ENCODE assay signal across 8 mouse cellular contexts in genomic region chr1:136343727-136344126, GRCm38 (mm10). TPM values are rescaled to one million over a fixed set of nuclear protein-coding genes. Genes with fewer than 3 reads are reported as not detected.
A peak's percentile ranks its signal among the peaks of the same experiment; 100 is the strongest.
DNase-seq lines count a peak whose midpoint lies in the region; ATAC-seq and TF ChIP-seq lines count a peak whose summit lies in the region.

No protein-coding gene starts in this region.

- no peak for TF ChIP-seq EP300 in heart, postnatal 0 days (IDR thresholded peaks at IDR 0.05; ENCODE audit: low read depth)

- WGBS in heart, postnatal 0 days = 25% methylated on average over 7 of the region's 7 CpGs
- WGBS in hindbrain, embryonic 15.5 days = 19% methylated on average over 7 of the region's 7 CpGs
- WGBS in midbrain, embryonic 16.5 days = 15% methylated on average over 7 of the region's 7 CpGs

- no peaks in the 10 kb centered on the region for H3K27me3 ChIP-seq in heart, postnatal 0 days (ENCODE audit: control insufficient read depth, insufficient read depth, low read length)
- no peaks in the 10 kb centered on the region for H3K27me3 ChIP-seq in hindbrain, embryonic 15.5 days
- H3K27me3 ChIP-seq in midbrain, embryonic 16.5 days (ENCODE audit: control insufficient read depth, insufficient read depth, low read depth, low read length) = no peaks in the 10 kb centered on the region

- ATAC-seq in heart, postnatal 0 days (ENCODE audit: insufficient read depth, low read depth) = no peak
- ATAC-seq in hindbrain, embryonic 15.5 days (ENCODE audit: low FRiP score, low read depth) = no peak
- ATAC-seq in midbrain, embryonic 16.5 days = no peak

- H3K9ac ChIP-seq in heart, postnatal 0 days (replicated peaks; ENCODE audit: low read depth, low read length) = peak overlapping the region; percentile 4; the same call in 1 of the 2 replicates
- peak overlapping the region; percentile 44 for H3K9ac ChIP-seq in hindbrain, embryonic 15.5 days
- peak overlapping the region; percentile 43 for H3K9ac ChIP-seq in midbrain, embryonic 16.5 days (ENCODE audit: low read depth, low read length)

- no peaks in the 10 kb centered on the region for H3K36me3 ChIP-seq in heart, postnatal 0 days (replicated peaks; ENCODE audit: control insufficient read depth, insufficient read depth, low read length)
- no peaks in the 10 kb centered on the region for H3K36me3 ChIP-seq in hindbrain, embryonic 15.5 days
- no peaks in the 10 kb centered on the region for H3K36me3 ChIP-seq in midbrain, embryonic 16.5 days (ENCODE audit: control insufficient read depth, insufficient read depth, low read length)

- peaks cover 11% of the 10 kb centered on the region for H3K4me1 ChIP-seq in heart, postnatal 0 days (ENCODE audit: control insufficient read depth, insufficient read depth)
- H3K4me1 ChIP-seq in brown adipose tissue, adult 24 weeks (ENCODE audit: control insufficient read depth, insufficient read depth, insufficient read length, low read length) = peaks cover 12% of the 10 kb centered on the region
- H3K4me1 ChIP-seq in hindbrain, embryonic 15.5 days (replicated peaks) = peaks cover 42% of the 10 kb centered on the region
- H3K4me1 ChIP-seq in midbrain, embryonic 16.5 days (ENCODE audit: control insufficient read depth, insufficient read depth, low read length) = peaks cover 34% of the 10 kb centered on the region

- TF ChIP-seq CTCF in heart, postnatal 0 days (IDR thresholded peaks at IDR 0.05; ENCODE audit: low read depth) = no peak

- H3K4me2 ChIP-seq in heart, postnatal 0 days (ENCODE audit: low read depth, low read length) = peak overlapping the region; percentile 95
- H3K4me2 ChIP-seq in hindbrain, embryonic 15.5 days = peak overlapping the region; percentile 96
- H3K4me2 ChIP-seq in midbrain, embryonic 16.5 days (ENCODE audit: low read length) = peak overlapping the region; percentile 96

- no peak overlapping the region for H3K27ac ChIP-seq in heart, postnatal 0 days (ENCODE audit: low read depth)
- peak overlapping the region; percentile 8; the same call in 1 of the 2 replicates for H3K27ac ChIP-seq in brown adipose tissue, adult 24 weeks (replicated peaks; ENCODE audit: low read depth, low read length)
- peak overlapping the region; percentile 51; the same call in 1 of the 2 replicates for H3K27ac ChIP-seq in hindbrain, embryonic 15.5 days (replicated peaks)
- no peak overlapping the region for H3K27ac ChIP-seq in midbrain, embryonic 16.5 days (ENCODE audit: low read length)

- no peak for DNase-seq in heart, postnatal 0 days (ENCODE audit: low spot score)
- DNase-seq in heart, postnatal 14 days = no peak
- no peak for DNase-seq in c-Kit-positive CD71-positive TER-119-positive erythroid progenitor cells, embryonic 14.5 days (ENCODE audit: low spot score)
- DNase-seq in thymus, postnatal 10 days (ENCODE audit: low spot score in 2 of 2) = no peak
- no peak for DNase-seq in layer of hippocampus, postnatal 25 days (ENCODE audit: extremely low spot score in 1 of 2, low spot score in 1 of 2)

- no peaks in the 10 kb centered on the region for H3K9me3 ChIP-seq in heart, postnatal 0 days (replicated peaks; ENCODE audit: control insufficient read depth, low read length)
- no peaks in the 10 kb centered on the region for H3K9me3 ChIP-seq in hindbrain, embryonic 15.5 days
- no peaks in the 10 kb centered on the region for H3K9me3 ChIP-seq in midbrain, embryonic 16.5 days (replicated peaks; ENCODE audit: control insufficient read depth, low read length, poor library complexity, severe bottlenecking)

- peak overlapping the region; percentile 97; the same call in 1 of the 2 replicates for H3K4me3 ChIP-seq in heart, postnatal 0 days (ENCODE audit: low read depth, low read length)
- peak overlapping the region; percentile 47 for H3K4me3 ChIP-seq in brown adipose tissue, adult 24 weeks (ENCODE audit: insufficient read depth, low read depth, low read length)
- H3K4me3 ChIP-seq in hindbrain, embryonic 15.5 days = peak overlapping the region; percentile 99
- peak overlapping the region; percentile 79 for H3K4me3 ChIP-seq in midbrain, embryonic 16.5 days (ENCODE audit: low read depth, low read length)

- intact Hi-C loops in heart, postnatal 14 days (cut with DNase I) = loop anchor here (2.0 to 5.0 kb wide), 2 partner anchors 15 to 36 kb away; no protein-coding TSS in a partner anchor

RNA-seq across cellular contexts. Expression of gene Camsap2, which starts 2.2 kb away (rescaled TPM):
- 16.4 and 17.4 TPM in 2 replicates for total RNA-seq in heart, postnatal 0 days (2014; rRNA removed; ENCODE audit: low replicate concordance)
- polyA plus RNA-seq in heart, postnatal 0 days (2015; fragmentation: Nextera tagmentation; extraction: Ambion mirVana) = 3.7 and 4.5 TPM in 2 replicates
- total RNA-seq in heart, postnatal 14 days (2021) = 10 to 100 TPM; 27.0 to 27.8 TPM
- 23.2 and 27.0 TPM in 2 replicates for polyA plus RNA-seq in brown adipose tissue, adult 24 weeks (2012; ENCODE audit: insufficient read depth, insufficient read length, missing spikeins)
- 26.7 and 28.9 TPM in 2 replicates for polyA plus RNA-seq in hindbrain, embryonic 15.5 days (2015; fragmentation: Nextera tagmentation; extraction: Ambion mirVana)
- polyA plus RNA-seq in midbrain, embryonic 16.5 days (2015; fragmentation: Nextera tagmentation; extraction: Ambion mirVana) = 27.2 and 32.3 TPM in 2 replicates
- total RNA-seq in layer of hippocampus, postnatal 25 days (2021) = 100 to 1,000 TPM; 132 to 142 TPM

Comparison
In these comparisons a context has a peak if more than half of its experiments do, and no peak if none do; other contexts are left out.
1. H3K27ac ChIP-seq: peak in brown adipose tissue, adult 24 weeks (single experiment) and hindbrain, embryonic 15.5 days (single experiment); none in heart, postnatal 0 days (single experiment) and midbrain, embryonic 16.5 days (single experiment).
2. H3K4me3 ChIP-seq: peak in every context shown above with its lines; median percentile 99 in hindbrain, embryonic 15.5 days; 97 in heart, postnatal 0 days; 79 in midbrain, embryonic 16.5 days; 47 in brown adipose tissue, adult 24 weeks.
3. Peak in every context shown above with its lines, with median percentiles within 50 percentile points of each other: H3K4me2 ChIP-seq and H3K9ac ChIP-seq.